Mouse (Mus musculus) forebrain, embryonic 12.5 days (tissue): ENCODE measurements at regions not wholly inside any gene's neighbourhood (a gene's known extent, or its start where the extent isn't known, plus 50 kb on each side); places are given as distances from the start of the nearest gene placed in this dataset.
"Not testable (repeated sequence)": the region's sequence is repeated elsewhere in the genome, so short reads cannot be mapped to it uniquely, and the experiment has no call there.

Source experiments
- ATAC-seq: fragments of 200-750 bp; cut with Nextera tagmentation; 2 replicates; pipeline ENCODE4 v1.8.0; 2017; ENCODE audit warnings: moderate TSS enrichment; ENCODE audit not compliant: low FRiP score
- H3K27ac ChIP-seq: fragments of 300-500 bp; sonication (generic); 2 replicates; pipeline ENCODE4 v1.5.1; 2016; ENCODE audit warnings: mild to moderate bottlenecking
- H3K27me3 ChIP-seq: fragments of 300-500 bp; sonication (generic); 2 replicates; pipeline ENCODE4 v1.6.1; 2016; ENCODE audit warnings: mild to moderate bottlenecking
- H3K36me3 ChIP-seq: fragments of 300-500 bp; sonication (generic); replicated peaks from 2 replicates; pipeline ENCODE4 v1.6.1; 2016; ENCODE audit warnings: mild to moderate bottlenecking
- H3K4me1 ChIP-seq: fragments of 300-500 bp; sonication (generic); 2 replicates; pipeline ENCODE4 v1.6.1; 2016
- H3K4me2 ChIP-seq: fragments of 300-500 bp; sonication (generic); 2 replicates; pipeline ENCODE4 v1.6.1; 2016; ENCODE audit warnings: mild to moderate bottlenecking, moderate library complexity
- H3K4me3 ChIP-seq: fragments of 300-500 bp; sonication (generic); replicated peaks from 2 replicates; pipeline ENCODE4 v1.5.1; 2016; ENCODE audit warnings: mild to moderate bottlenecking
- H3K9ac ChIP-seq: fragments of 300-500 bp; sonication (generic); 2 replicates; pipeline ENCODE4 v1.6.1; 2016; ENCODE audit warnings: mild to moderate bottlenecking
- H3K9me3 ChIP-seq: fragments of 300-500 bp; sonication (generic); 2 replicates; pipeline ENCODE4 v1.6.1; 2016
- WGBS: fragments of 180-500 bp; shearing (Covaris S2); methylation state at CpG from one replicate; pipeline ENCODE4 v1.1.7; 2016; 5-methylcytosine and 5-hydroxymethylcytosine counted together

- not testable (repeated sequence) for H3K36me3 ChIP-seq, H3K9ac ChIP-seq, H3K9me3 ChIP-seq, H3K4me2 ChIP-seq, H3K27ac ChIP-seq, H3K4me3 ChIP-seq, ATAC-seq
- WGBS = 11% methylated on average over 8 of the region's 8 CpGs
- Histone ChIP-seq H3K4me1 (peaks cover 46% of the 10 kb centered on the region), H3K27me3 (peaks cover 35% of the 10 kb centered on the region)
Measured at GRCm38 (mm10) chr15:84616880-84617279, 52.5 kb upstream of the Prr5 start.

DNA sequence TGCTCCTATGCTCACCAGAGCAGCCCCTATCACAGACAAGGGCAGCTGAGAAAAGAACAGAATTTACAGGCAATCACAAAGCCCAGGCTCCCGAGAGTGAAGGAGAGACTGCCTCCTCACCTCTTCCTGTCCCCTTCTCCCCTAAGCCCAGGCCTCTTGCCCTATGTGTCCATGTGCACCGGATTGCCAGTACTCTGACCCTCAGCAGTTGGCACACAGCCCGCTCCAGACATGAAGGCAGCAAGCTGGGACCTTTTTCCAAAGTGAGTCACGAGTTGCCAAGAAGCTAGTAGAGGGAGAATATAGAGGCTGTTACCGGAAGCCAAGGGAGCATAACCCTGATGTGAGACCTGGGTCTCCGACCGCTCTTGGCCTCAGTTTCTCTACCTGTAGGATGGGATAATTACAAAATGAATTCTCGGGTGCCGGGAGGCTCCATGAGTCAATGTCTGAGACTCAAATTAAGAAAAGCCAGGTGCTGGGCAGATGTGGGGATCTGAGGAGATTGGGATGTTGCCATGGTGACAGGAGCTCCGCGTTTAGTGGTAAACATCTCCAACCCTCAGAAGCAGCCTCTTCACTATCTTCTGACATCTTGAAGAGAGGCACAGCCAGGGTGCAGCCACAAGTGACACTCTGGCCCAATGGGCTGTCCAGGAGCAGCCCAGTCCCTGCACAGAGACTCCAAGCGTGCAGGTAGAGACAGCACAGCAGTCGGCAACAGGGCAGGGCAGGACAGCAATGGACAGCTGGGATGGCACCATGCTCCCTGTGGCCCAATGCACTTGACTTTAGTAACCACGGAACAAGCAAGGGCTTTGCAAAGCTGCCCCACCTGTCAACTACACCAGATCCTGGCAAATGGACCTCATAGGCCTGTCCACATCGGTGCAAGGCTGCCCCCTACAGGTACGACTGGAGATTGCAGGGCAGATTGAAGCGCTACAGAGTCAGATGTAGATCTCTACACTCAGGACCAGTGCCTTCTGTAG is 55.6 kb upstream of the Prr5 start:
- peak; percentile 53 for ATAC-seq
- no peak overlapping the region for H3K27ac ChIP-seq

GRCm38 (mm10) chr15:84612961-84613360 is 55.3 kb upstream of the Rtl6 start:
- no peak overlapping the region for H3K4me3 ChIP-seq
- H3K4me2 ChIP-seq = no peak overlapping the region
- peaks cover 43% of the 10 kb centered on the region for H3K27me3 ChIP-seq
- 21% methylated on average over 2 of the region's 2 CpGs for WGBS
- H3K9ac ChIP-seq = no peak overlapping the region
- H3K27ac ChIP-seq = no peak overlapping the region
- no peaks in the 10 kb centered on the region for H3K36me3 ChIP-seq
- H3K9me3 ChIP-seq = no peaks in the 10 kb centered on the region
- H3K4me1 ChIP-seq = peaks cover 39% of the 10 kb centered on the region
- peak; percentile 42; the same call in 1 of the 2 replicates for ATAC-seq

More for the DNA sequence above, 55.6 kb upstream of the Prr5 start:
- WGBS = 53% methylated on average over 17 of the region's 17 CpGs
- Histone ChIP-seq H3K9me3 (no peaks in the 10 kb centered on the region), H3K27me3 (peaks cover 43% of the 10 kb centered on the region), H3K36me3 (no peaks in the 10 kb centered on the region), H3K4me3 (no peak overlapping the region), H3K4me1 (peaks cover 39% of the 10 kb centered on the region), H3K4me2 (no peak overlapping the region), H3K9ac (no peak overlapping the region)

GRCm38 (mm10) chr15:84609825-84610442 is 52.3 kb upstream of the Rtl6 start:
- Histone ChIP-seq H3K27me3 (peaks cover 23% of the 10 kb centered on the region), H3K9me3 (peaks cover 3% of the 10 kb centered on the region; the same call in 1 of the 2 replicates), H3K4me3 (no peak overlapping the region), H3K36me3 (no peaks in the 10 kb centered on the region), H3K4me2 (no peak overlapping the region), H3K27ac (no peak overlapping the region), H3K9ac (no peak overlapping the region), H3K4me1 (peaks cover 26% of the 10 kb centered on the region)
- no peak for ATAC-seq
- 71% methylated on average over 15 of the region's 15 CpGs for WGBS

GRCm38 (mm10) chr15:84609063-84609462 is 51.4 kb upstream of the Rtl6 start:
- 90% methylated on average over 5 of the region's 5 CpGs for WGBS
- ATAC-seq = no peak
- no peaks in the 10 kb centered on the region for H3K36me3 ChIP-seq

More at GRCm38 (mm10) chr15:84609063-84609462, 51.4 kb upstream of the Rtl6 start:
- Histone ChIP-seq H3K9me3 (peaks cover 3% of the 10 kb centered on the region; the same call in 1 of the 2 replicates), H3K27ac (no peak overlapping the region), H3K4me3 (no peak overlapping the region), H3K4me2 (no peak overlapping the region), H3K9ac (no peak overlapping the region), H3K27me3 (peaks cover 18% of the 10 kb centered on the region), H3K4me1 (peaks cover 25% of the 10 kb centered on the region)
